Mouse (Mus musculus) B cell, adult (primary cell): Measurements from ENCODE around the gene Kcnj14. TPM values are rescaled to one million over a fixed set of nuclear protein-coding genes. Genes with fewer than 3 reads are reported as not detected.

Experiments used
- total RNA-seq: library from RNA; stranded (reverse); gene quantifications from 4 replicates; pipeline ENCODE4 v1.2.4, GENCODE M21; 2023; ENCODE audit not compliant: inconsistent age

Gene Kcnj14
- 1.8 to 5.1 TPM (median 3.7 TPM) in 4 replicates for total RNA-seq

DNA sequence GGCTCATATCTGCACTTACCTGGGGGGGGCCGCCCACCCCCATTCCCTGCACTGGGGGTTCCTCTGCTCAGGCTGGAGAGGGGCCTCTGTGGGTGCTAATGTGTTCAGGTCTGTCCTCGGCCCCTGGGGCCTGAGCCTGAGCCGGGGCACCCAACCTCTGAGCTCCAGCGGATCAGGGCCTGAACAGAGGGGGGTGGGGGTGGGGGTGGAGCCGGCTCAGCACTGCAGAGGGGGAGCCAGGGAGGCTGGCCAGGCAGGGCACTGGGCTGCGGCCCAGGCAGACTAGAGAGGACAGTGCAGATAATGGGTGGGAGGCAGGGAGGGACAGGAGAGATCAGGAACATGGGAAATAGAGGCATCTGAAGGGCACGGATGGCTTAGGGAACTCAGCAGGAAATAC, at the start of gene Kcnj14:
TSS of gene Kcnj14 (minus strand) at position 185 of the 400 bp plus-strand sequence.

DNA sequence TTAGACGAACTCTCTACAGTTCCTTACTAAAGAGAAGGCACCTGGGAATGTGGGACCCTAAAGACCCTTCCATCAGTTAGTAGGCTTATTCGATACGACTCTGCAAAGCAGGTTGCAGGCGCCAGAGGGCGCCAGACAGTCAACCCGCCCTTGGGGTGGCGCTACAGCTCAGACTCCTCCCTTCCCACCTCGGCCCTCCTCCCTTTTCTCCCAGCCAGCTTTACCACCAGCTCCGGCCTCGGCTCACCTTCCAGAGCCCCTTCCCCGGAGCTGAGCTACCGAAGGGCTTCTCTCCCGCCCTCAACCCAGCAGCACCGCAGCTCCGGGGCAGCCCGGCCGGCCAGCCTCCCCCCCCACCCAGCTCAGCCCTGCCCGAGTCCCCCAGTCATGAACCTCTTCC, 48.0 kb upstream of the Kcnj14 start, which contains the start of gene Kdelr1:
TSS of gene Kdelr1 (plus strand) at position 149 of the 400 bp plus-strand sequence.

DNA sequence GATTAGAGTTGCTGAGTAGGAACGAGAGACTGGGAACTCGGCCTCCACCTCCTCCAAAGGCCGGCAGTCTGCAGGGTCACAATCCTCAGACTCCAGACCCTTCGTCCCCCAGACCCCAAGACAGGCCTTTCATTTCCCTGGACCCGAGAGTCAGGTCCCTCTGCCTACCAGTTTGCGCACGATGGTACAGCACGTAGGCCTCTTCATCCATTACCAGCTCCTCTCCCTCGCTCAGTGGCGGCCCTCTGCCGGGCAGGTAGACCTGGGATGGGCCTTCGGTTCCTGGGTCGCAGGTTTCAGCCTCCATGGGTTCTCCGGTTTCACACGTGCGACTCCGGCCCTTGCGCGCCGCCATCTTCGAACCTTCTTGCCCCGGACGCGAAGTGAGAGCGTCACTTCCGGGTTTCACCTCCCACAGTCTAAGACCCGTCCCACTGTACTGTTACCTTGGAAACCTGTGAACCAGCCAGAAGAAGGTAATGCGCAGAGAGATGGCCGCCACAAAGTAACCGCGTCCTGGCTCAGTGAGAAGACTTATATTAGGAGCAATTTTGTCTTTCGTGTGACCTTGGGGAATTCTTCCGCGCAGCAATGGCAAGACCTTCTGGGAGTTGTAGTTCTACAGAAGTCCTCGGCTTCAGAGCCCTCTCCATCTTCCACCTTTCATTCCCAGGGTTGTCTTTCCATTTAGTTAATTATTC, 6.0 kb upstream of the Kcnj14 start, which contains the start of gene Grwd1:
TSS of gene Grwd1 (minus strand) at position 518 of the 701 bp plus-strand sequence.

DNA sequence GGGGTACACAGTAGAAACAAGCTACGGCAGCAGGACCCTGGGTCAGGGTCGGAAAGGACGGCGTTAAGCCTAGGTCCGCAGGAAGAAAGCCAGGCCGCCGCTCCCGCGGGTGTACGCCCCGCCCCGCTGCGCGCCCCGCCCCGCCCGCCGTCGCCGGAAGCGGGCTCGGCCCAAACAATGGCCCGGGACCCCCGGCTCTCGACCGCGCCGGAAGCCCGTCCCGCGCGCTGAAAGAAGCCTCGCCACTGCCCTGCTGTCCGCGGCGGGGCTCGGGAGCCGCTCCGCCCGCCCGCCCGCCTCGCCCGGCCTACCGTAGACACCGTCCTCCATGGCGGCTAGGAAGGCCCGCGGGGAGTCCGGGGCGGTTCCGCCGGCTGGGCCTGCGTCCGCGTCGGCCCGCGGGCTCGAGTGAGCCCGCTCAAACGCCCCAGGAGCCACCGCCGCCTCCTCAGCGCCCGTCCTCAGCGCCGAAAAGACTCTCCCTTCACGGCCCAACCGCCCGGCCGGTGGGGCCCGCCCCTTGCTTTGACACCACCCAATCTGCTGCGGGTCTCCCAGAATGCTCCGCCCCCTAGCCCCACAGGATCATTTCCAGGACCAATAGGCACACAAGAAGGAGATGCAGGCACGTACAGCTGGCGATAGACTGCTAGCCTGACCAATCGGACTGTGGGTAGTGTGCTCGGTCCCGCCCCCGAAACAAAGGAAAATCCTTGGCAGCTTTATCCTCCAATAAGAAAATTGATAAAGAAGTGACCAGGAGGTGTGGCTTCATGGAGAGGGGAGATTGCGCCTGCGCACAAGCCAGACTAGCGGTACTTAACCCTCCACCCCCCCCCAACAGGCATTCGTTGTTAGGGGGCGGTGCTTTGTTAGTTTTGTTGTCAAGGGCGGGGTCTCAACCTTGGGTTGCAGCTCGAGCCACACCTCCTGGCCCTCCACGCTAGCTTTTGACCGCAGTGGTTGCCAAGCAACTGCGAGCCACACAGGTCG, 10.5 kb downstream of the Kcnj14 start, which contains the start of gene Cyth2:
TSS of gene Cyth2 (minus strand) at position 795 of the 993 bp plus-strand sequence.

DNA sequence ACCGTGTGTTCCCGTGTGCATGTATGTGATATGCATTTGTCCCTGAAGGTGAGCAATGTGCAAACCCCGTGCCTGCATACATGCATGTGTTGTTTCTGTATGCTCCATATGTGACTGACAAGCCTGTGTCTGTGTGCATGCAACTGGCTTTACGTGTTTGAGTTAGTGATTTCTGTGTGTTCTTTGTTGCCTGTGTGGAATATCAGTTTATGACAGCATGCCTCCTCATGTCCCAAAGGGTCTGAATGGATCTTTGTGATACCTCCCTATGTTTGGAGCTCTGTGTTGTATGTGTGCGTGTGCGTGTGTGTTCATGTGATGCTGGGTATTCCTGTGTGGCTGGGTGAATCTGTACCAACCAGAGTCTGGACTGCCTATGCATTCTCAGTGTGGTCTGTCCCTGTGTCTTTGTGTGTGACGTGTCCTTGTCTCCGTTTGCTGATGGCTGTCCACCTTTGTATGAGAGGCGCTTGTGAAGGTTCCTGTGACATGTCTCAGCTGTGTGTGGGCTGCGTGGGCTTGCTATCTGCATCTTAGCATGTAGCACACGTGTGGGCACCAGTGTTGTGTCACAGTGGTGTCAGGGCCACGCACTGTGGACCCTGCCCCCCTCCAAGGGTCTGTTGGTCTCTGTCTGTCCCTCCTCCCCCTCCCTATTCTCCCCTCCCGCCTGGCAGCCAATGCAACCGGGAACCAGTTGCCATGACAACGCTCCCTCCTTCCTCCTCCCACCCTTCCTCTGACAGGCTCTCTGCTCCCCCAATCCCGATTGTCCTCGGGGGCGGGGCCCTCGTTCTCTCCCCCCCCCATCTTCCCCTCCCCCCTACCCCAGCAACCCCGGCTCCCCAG, 39.8 kb downstream of the Kcnj14 start, which contains the start of gene Sult2b1:
TSS of gene Sult2b1 (minus strand) at position 146 of the 849 bp plus-strand sequence.

DNA sequence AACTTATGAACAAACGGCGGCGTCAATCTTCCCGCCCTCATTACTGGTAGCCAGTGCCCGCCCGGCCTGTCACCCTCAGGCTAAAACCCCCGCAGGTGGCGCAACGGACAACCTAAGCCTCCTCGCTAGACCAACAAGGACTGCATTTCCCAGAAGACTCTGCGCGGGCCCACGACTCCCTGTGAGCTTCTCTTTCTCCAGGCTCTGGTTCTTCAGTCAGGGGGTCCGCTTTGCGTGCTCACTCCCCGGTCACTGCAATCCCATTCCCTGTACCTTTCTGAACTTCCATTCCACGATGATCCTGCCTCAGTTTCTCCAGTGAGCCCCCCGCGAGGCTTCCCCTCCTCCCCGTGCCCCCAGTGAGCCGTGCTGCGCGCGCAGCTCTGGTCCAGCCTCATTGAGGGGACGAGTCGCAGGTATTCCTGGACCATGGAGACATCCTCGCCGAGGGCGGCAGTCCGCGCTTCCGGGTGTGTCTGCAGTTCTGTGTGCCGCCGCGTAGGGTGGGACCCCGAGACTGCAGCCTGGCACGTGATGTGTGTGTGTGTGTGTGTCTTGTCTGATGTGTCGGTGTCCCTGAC, 41.0 kb downstream of the Kcnj14 start, which contains the start of gene Lmtk3:
TSS of gene Lmtk3 (plus strand) at position 228 of the 581 bp plus-strand sequence.

Other genes with a start within 250 kb of the Kcnj14 start
- gene Fgf21, start 209.3 kb downstream of the Kcnj14 start, total RNA-seq, result not detected in 4 replicates
- gene Fut1, start 207.5 kb downstream of the Kcnj14 start, total RNA-seq, result not detected in 4 replicates
- gene Izumo1, start 203.0 kb downstream of the Kcnj14 start, total RNA-seq, result not detected in 4 replicates
- gene Rasip1, start 197.3 kb downstream of the Kcnj14 start, total RNA-seq, result 0.27 to 0.35 TPM in 2 of 4 replicates, not detected in the others
- not detected in 4 replicates for gene Mamstr, start 184.8 kb downstream of the Kcnj14 start, total RNA-seq
- gene Fut2, start 158.4 kb downstream of the Kcnj14 start, total RNA-seq, result not detected in 4 replicates
- gene Ntn5, start 140.8 kb downstream of the Kcnj14 start, total RNA-seq, result 0.42 TPM in 1 of 4 replicates, not detected in the others
- gene Sec1, start 130.4 kb downstream of the Kcnj14 start, total RNA-seq, result 0.27 TPM in 1 of 4 replicates, not detected in the others
- gene Car11, start 124.9 kb downstream of the Kcnj14 start, total RNA-seq, result not detected in 4 replicates
- 17.8 to 20.5 TPM (median 19.0 TPM) in 4 replicates for gene Dbp, start 119.7 kb downstream of the Kcnj14 start, total RNA-seq
- 2,003 to 2,338 TPM (median 2,227 TPM) in 4 replicates for gene Rpl18, start 109.3 kb downstream of the Kcnj14 start, total RNA-seq
- gene Sphk2, start 106.8 kb downstream of the Kcnj14 start, total RNA-seq, result 30.8 to 37.6 TPM (median 33.8 TPM) in 4 replicates
- gene Fam83e, start 103.6 kb downstream of the Kcnj14 start, total RNA-seq, result 0.77 to 1.7 TPM (median 1.3 TPM) in 4 replicates
- not detected in 4 replicates for gene Spaca4, start 99.0 kb downstream of the Kcnj14 start, total RNA-seq
- gene Lmtk3, start 41.0 kb downstream of the Kcnj14 start, total RNA-seq, result 0.19 to 0.27 TPM (median 0.21 TPM) in 3 of 4 replicates, not detected in the other
- 1.3 to 1.9 TPM in 2 of 4 replicates, not detected in the others for gene Sult2b1, start 40.1 kb downstream of the Kcnj14 start, total RNA-seq
- 136 to 151 TPM (median 143 TPM) in 4 replicates for gene Cyth2, start 10.2 kb downstream of the Kcnj14 start, total RNA-seq
- 26.1 to 38.5 TPM (median 31.5 TPM) in 4 replicates for gene Grwd1, start 6.2 kb upstream of the Kcnj14 start, total RNA-seq
- gene Kdelr1, start 48.0 kb upstream of the Kcnj14 start, total RNA-seq, result 58.3 to 59.3 TPM (median 58.7 TPM) in 4 replicates
- 0.29 to 0.55 TPM (median 0.35 TPM) in 4 replicates for gene Grin2d, start 53.6 kb upstream of the Kcnj14 start, total RNA-seq
- not detected in 4 replicates for gene Syngr4, start 71.9 kb upstream of the Kcnj14 start, total RNA-seq
- 5.5 to 10.0 TPM (median 7.1 TPM) in 4 replicates for gene Tmem143, start 72.2 kb upstream of the Kcnj14 start, total RNA-seq
- gene Emp3, start 96.6 kb upstream of the Kcnj14 start, total RNA-seq, result 184 to 230 TPM (median 195 TPM) in 4 replicates
- 5.8 to 10.9 TPM (median 8.7 TPM) in 4 replicates for gene Ccdc114, start 99.3 kb upstream of the Kcnj14 start, total RNA-seq
- not detected in 4 replicates for gene Abcc6, start 205.5 kb upstream of the Kcnj14 start, total RNA-seq
- gene Nomo1, start 208.9 kb upstream of the Kcnj14 start, total RNA-seq, result 39.4 to 45.3 TPM (median 42.4 TPM) in 4 replicates